11 mouse cellular contexts compared by ENCODE assay signal in genomic region chr4:106094882-106095556, GRCm38 (mm10).
DNase-seq lines count a peak whose midpoint lies in the region; ATAC-seq and TF ChIP-seq lines count a peak whose summit lies in the region.
"Had no signal": no experiment of that assay in that cellular context is flagged by ENCODE, and none has a peak within 500 bp of the region (broad histone marks: within the 10 kb centered on the region; RNA-seq: fewer than 3 reads in every experiment).

No protein-coding gene starts in this region.

- TF ChIP-seq POLR2A in limb, embryonic 14.5 days (IDR thresholded peaks at IDR 0.05; ENCODE audit: borderline replicate concordance, extremely low read depth, insufficient read depth, insufficient read length): no peak

- H3K4me3 ChIP-seq in limb, embryonic 14.5 days (replicated peaks; ENCODE audit: low read length): no peak overlapping the region

- no peaks in the 10 kb centered on the region for H3K36me3 ChIP-seq in limb, embryonic 14.5 days (ENCODE audit: control insufficient read depth, insufficient read depth, low read length)

- no peak overlapping the region for H3K9ac ChIP-seq in limb, embryonic 14.5 days (ENCODE audit: low read depth, low read length, severe bottlenecking)
- H3K9ac ChIP-seq: lung, embryonic 14.5 days had no signal

- no peak for ATAC-seq in limb, embryonic 14.5 days (ENCODE audit: low FRiP score, low read depth)
- ATAC-seq: midbrain, embryonic 16.5 days had no signal

- peaks cover 23% of the 10 kb centered on the region for H3K4me1 ChIP-seq in limb, embryonic 14.5 days (ENCODE audit: control insufficient read depth, insufficient read depth, low read length)

- 55% methylated on average over 11 of the region's 11 CpGs for WGBS in limb, embryonic 14.5 days

- H3K27ac ChIP-seq in limb, embryonic 14.5 days (replicated peaks; ENCODE audit: low read depth, low read length): 0 out of 2 replicates have a peak overlapping the region, but pooled peaks have one; percentile 27

- H3K27me3 ChIP-seq in limb, embryonic 14.5 days (ENCODE audit: control insufficient read depth, insufficient read depth, low read length): no peaks in the 10 kb centered on the region

- no peak overlapping the region for H3K4me2 ChIP-seq in limb, embryonic 14.5 days (replicated peaks; ENCODE audit: low read depth, low read length, severe bottlenecking)
- H3K4me2 ChIP-seq: lung, embryonic 14.5 days had no signal

- no peaks in the 10 kb centered on the region for H3K9me3 ChIP-seq in limb, embryonic 14.5 days (ENCODE audit: control insufficient read depth, low read length)

- peak; percentile 27 for DNase-seq in adrenal gland, adult 8-10 months
- no peak for DNase-seq in adrenal gland, adult 18-20 months (ENCODE audit: low spot score in 2 of 2)
- DNase-seq in kidney, adult 9 months: peak; percentile 63
- no peak for DNase-seq in kidney, postnatal 10 days
- peak; percentile 69 for DNase-seq in limb, embryonic 14.5 days (ENCODE audit: low spot score)
- no peak for DNase-seq in right cerebral cortex, postnatal 4 days
- DNase-seq in layer of hippocampus, adult 18-20 months (ENCODE audit: low spot score in 2 of 2): no peak
- DNase-seq in thymus, postnatal 10 days (ENCODE audit: low spot score in 2 of 2): no peak
- DNase-seq: cerebellum, adult 2 months; lung, embryonic 14.5 days had no signal

Comparison
In these comparisons a context has a peak if more than half of its experiments do, and no peak if none do; other contexts are left out.
1. DNase-seq: peak in adrenal gland, adult 8-10 months (single experiment), kidney, adult 9 months (single experiment) and limb, embryonic 14.5 days (single experiment); none in adrenal gland, adult 18-20 months (0 of 2), kidney, postnatal 10 days (single experiment), right cerebral cortex, postnatal 4 days (single experiment), layer of hippocampus, adult 18-20 months (0 of 2) and thymus, postnatal 10 days (0 of 2).